Mouse (Mus musculus) ES-E14 (cell line): ENCODE measurements around the gene 4931422A03Rik. TPM values are rescaled to one million over a fixed set of nuclear protein-coding genes. Genes with fewer than 3 reads are reported as not detected.

Experiments
- DNase-seq: peaks from one replicate; pipeline ENCODE4 v3.0.0-alpha.2; 2013; ENCODE audit warnings: low read depth, low spot score
- H3K27ac ChIP-seq: 2 replicates; pipeline ENCODE4 v1.5.1; 2012; ENCODE audit warnings: low read depth, mild to moderate bottlenecking, low read length, moderate library complexity, mixed read lengths; ENCODE audit not compliant: poor library complexity, insufficient read depth, severe bottlenecking
- H3K36me3 ChIP-seq: 2 replicates; pipeline ENCODE4 v1.6.1; 2012; ENCODE audit warnings: mild to moderate bottlenecking, low read length, moderate library complexity, mixed read lengths; ENCODE audit not compliant: control insufficient read depth, poor library complexity, insufficient read depth, severe bottlenecking
- H3K4me1 ChIP-seq, 2 experiments: fragments of 150-350 bp in 1 of 2; sonication (generic) in 1 of 2; 2 replicates each; pipeline ENCODE4 v1.6.1; 2012; ENCODE audit warnings: low read length in 2 of 2, mild to moderate bottlenecking in 1 of 2, mixed read lengths in 1 of 2; ENCODE audit not compliant: control insufficient read depth in 2 of 2, insufficient read depth in 2 of 2, poor library complexity in 1 of 2
- H3K4me3 ChIP-seq, 2 experiments: fragments of 150-350 bp in 1 of 2; sonication (generic) in 1 of 2; 2 replicates each; pipeline ENCODE4 v1.5.1; 2012; ENCODE audit warnings: low read length in 2 of 2, low read depth in 1 of 2, mild to moderate bottlenecking in 1 of 2, mixed read lengths in 1 of 2; ENCODE audit not compliant: insufficient read depth in 1 of 2, poor library complexity in 1 of 2, severe bottlenecking in 1 of 2
- H3K9ac ChIP-seq: 2 replicates; pipeline ENCODE4 v1.6.1; 2012; ENCODE audit warnings: low read depth, mild to moderate bottlenecking, low read length, mixed read lengths; ENCODE audit not compliant: poor library complexity, insufficient read depth, severe bottlenecking
- H3K9me3 ChIP-seq: fragments of 150-350 bp; sonication (generic); 2 replicates; pipeline ENCODE4 v1.6.1; 2012; ENCODE audit warnings: low read depth, mild to moderate bottlenecking, low read length; ENCODE audit not compliant: control insufficient read depth, insufficient read depth
- CHD2 ChIP-seq: IDR thresholded peaks from 2 replicates; pipeline ENCODE4 v1.6.1; 2014; ENCODE audit warnings: mild to moderate bottlenecking, low read depth, low read length, inconsistent platforms
- HCFC1 ChIP-seq: IDR thresholded peaks from 2 replicates; pipeline ENCODE4 v1.6.1; 2012; ENCODE audit warnings: low read length, inconsistent platforms, borderline replicate concordance; ENCODE audit not compliant: insufficient read depth
- MAFK ChIP-seq: IDR thresholded peaks from 2 replicates; pipeline ENCODE4 v1.6.1; 2014; ENCODE audit warnings: mild to moderate bottlenecking, low read depth, low read length, inconsistent platforms; ENCODE audit not compliant: insufficient read depth
- ZC3H11A ChIP-seq: IDR thresholded peaks from 2 replicates; pipeline ENCODE4 v1.6.1; 2012; ENCODE audit warnings: low read depth, mild to moderate bottlenecking, inconsistent platforms, low read length, borderline replicate concordance
- ZNF384 ChIP-seq: IDR thresholded peaks from 2 replicates; pipeline ENCODE4 v1.6.1; 2012; ENCODE audit warnings: low read depth, low read length, inconsistent platforms
- in situ Hi-C, 2 experiments: fragments of 600-800 bp; cut with MboI; formaldehyde crosslinking; loops; one replicate each; pipeline ENCODE4 v1.15.1; 2025; ENCODE audit warnings: low sequenced_read_pairs in 2 of 2, inconsistent platforms in 1 of 2; ENCODE audit not compliant: unreplicated experiment in 2 of 2
- total RNA-seq: library from RNA; depleted of rRNA; stranded (reverse); fragments of 300-350 nt; gene quantifications from 2 replicates; pipeline ENCODE4 v1.2.3, GENCODE M21; 2012

The 4931422A03Rik gene
- total RNA-seq, 1 experiment = 0.54 TPM

GRCm38 (mm10) chr2:103944859-103945258, 83.3 kb downstream of the 4931422A03Rik start:
- TF ChIP-seq ZNF384 (no peak), HCFC1 (no peak), CHD2 (no peak), MAFK (no peak), ZC3H11A (no peak)
- in situ Hi-C loops = no loop called here

GRCm38 (mm10) chr2:103941085-103941484, 87.1 kb downstream of the 4931422A03Rik start:
- Histone ChIP-seq H3K4me3 (no peak overlapping the region), H3K4me1 (no peaks in the 10 kb centered on the region), H3K9me3 (no peaks in the 10 kb centered on the region), H3K36me3 (no peaks in the 10 kb centered on the region), H3K9ac (no peak overlapping the region), H3K27ac (no peak overlapping the region; the same call in 1 of the 2 replicates)
- in situ Hi-C loops = no loop called here
- no peak for DNase-seq
- TF ChIP-seq ZC3H11A (no peak), CHD2 (no peak), HCFC1 (no peak), ZNF384 (no peak), MAFK (no peak)

More at GRCm38 (mm10) chr2:103944859-103945258, 83.3 kb downstream of the 4931422A03Rik start:
- Histone ChIP-seq H3K9ac (no peak overlapping the region), H3K4me3 (no peak overlapping the region), H3K36me3 (no peaks in the 10 kb centered on the region), H3K4me1 (no peaks in the 10 kb centered on the region), H3K27ac (no peak overlapping the region), H3K9me3 (no peaks in the 10 kb centered on the region)
- no peak for DNase-seq

- DNase-seq = no peak
- in situ Hi-C loops = no loop called here
- H3K9ac ChIP-seq = no peak overlapping the region
- H3K36me3 ChIP-seq = no peaks in the 10 kb centered on the region
- no peak overlapping the region for H3K27ac ChIP-seq
- no peaks in the 10 kb centered on the region for H3K9me3 ChIP-seq
- TF ChIP-seq ZC3H11A = no peak
- TF ChIP-seq MAFK = no peak
- TF ChIP-seq HCFC1 = no peak
- no peak for TF ChIP-seq CHD2
- no peak for TF ChIP-seq ZNF384
- no peaks in the 10 kb centered on the region for H3K4me1 ChIP-seq
- H3K4me3 ChIP-seq = no peak overlapping the region
These were observed 89.2 kb downstream of the 4931422A03Rik start for GRCm38 (mm10) chr2:103939003-103939402.

GRCm38 (mm10) chr2:103938573-103938972, 89.6 kb downstream of the 4931422A03Rik start:
- Histone ChIP-seq H3K4me1 (no peaks in the 10 kb centered on the region), H3K9me3 (no peaks in the 10 kb centered on the region), H3K4me3 (no peak overlapping the region), H3K27ac (no peak overlapping the region), H3K36me3 (no peaks in the 10 kb centered on the region), H3K9ac (no peak overlapping the region)
- in situ Hi-C loops = no loop called here
- TF ChIP-seq CHD2 (no peak), MAFK (no peak), HCFC1 (no peak), ZNF384 (no peak), ZC3H11A (no peak)
- no peak for DNase-seq

GRCm38 (mm10) chr2:103937670-103938069, 90.5 kb downstream of the 4931422A03Rik start:
- Histone ChIP-seq H3K4me3 (no peak overlapping the region), H3K36me3 (no peaks in the 10 kb centered on the region), H3K9me3 (no peaks in the 10 kb centered on the region), H3K9ac (no peak overlapping the region), H3K27ac (no peak overlapping the region), H3K4me1 (no peaks in the 10 kb centered on the region)
- no peak for TF ChIP-seq CHD2
- no peak for TF ChIP-seq ZNF384
- no peak for TF ChIP-seq ZC3H11A
- no peak for TF ChIP-seq HCFC1
- TF ChIP-seq MAFK = no peak
- no peak for DNase-seq
- in situ Hi-C loops = no loop called here
